Mouse (Mus musculus) embryonic facial prominence, embryonic 13.5 days (tissue): ENCODE results near the gene Gm8994. TPM values are rescaled to one million over a fixed set of nuclear protein-coding genes. Genes with fewer than 3 reads are reported as not detected.
"Not testable (repeated sequence)": the region's sequence is repeated elsewhere in the genome, so short reads cannot be mapped to it uniquely, and the experiment has no call there.

ENCODE experiments used
- ATAC-seq: fragments of 200-750 bp; cut with Nextera tagmentation; 2 replicates; pipeline ENCODE4 v1.8.0; 2017; ENCODE audit warnings: low read depth; ENCODE audit not compliant: insufficient number of reproducible peaks, insufficient read depth, low FRiP score, low TSS enrichment
- H3K27ac ChIP-seq: fragments of 300-500 bp; sonication (generic); 2 replicates; pipeline ENCODE4 v1.5.1; 2015; ENCODE audit warnings: moderate library complexity, mild to moderate bottlenecking, inconsistent platforms
- H3K27me3 ChIP-seq: fragments of 300-500 bp; sonication (generic); 2 replicates; pipeline ENCODE4 v1.6.1; 2015; ENCODE audit warnings: mild to moderate bottlenecking, inconsistent platforms
- H3K36me3 ChIP-seq: fragments of 300-500 bp; sonication (generic); 2 replicates; pipeline ENCODE4 v1.6.1; 2015; ENCODE audit warnings: mild to moderate bottlenecking, inconsistent platforms
- H3K4me1 ChIP-seq: fragments of 300-500 bp; sonication (generic); 2 replicates; pipeline ENCODE4 v1.6.1; 2015; ENCODE audit warnings: inconsistent platforms
- H3K4me2 ChIP-seq: fragments of 300-500 bp; sonication (generic); 2 replicates; pipeline ENCODE4 v1.6.1; 2015; ENCODE audit warnings: moderate library complexity, mild to moderate bottlenecking, inconsistent platforms
- H3K4me3 ChIP-seq: fragments of 300-500 bp; sonication (generic); 2 replicates; pipeline ENCODE4 v1.5.1; 2015; ENCODE audit warnings: mild to moderate bottlenecking, inconsistent platforms
- H3K9ac ChIP-seq: fragments of 300-500 bp; sonication (generic); 2 replicates; pipeline ENCODE4 v1.6.1; 2015; ENCODE audit warnings: mild to moderate bottlenecking, inconsistent platforms
- H3K9me3 ChIP-seq: fragments of 300-500 bp; sonication (generic); 2 replicates; pipeline ENCODE4 v1.6.1; 2016; ENCODE audit warnings: inconsistent platforms
- WGBS: fragments of 180-500 bp; shearing (Covaris S2); methylation state at CpG from one replicate; pipeline ENCODE4 v1.1.7; 2015; ENCODE audit warnings: mixed read lengths; 5-methylcytosine and 5-hydroxymethylcytosine counted together
- polyA plus RNA-seq: library from polyadenylated mRNA; unstranded; fragments of >200 nt; fragmentation: Nextera tagmentation; extraction: Ambion mirVana; gene quantifications from 2 replicates; pipeline ENCODE4 v1.2.1, GENCODE M21; 2015

The Gm8994 gene
- polyA plus RNA-seq, 1 experiment from 2014 or later = not detected

DNA sequence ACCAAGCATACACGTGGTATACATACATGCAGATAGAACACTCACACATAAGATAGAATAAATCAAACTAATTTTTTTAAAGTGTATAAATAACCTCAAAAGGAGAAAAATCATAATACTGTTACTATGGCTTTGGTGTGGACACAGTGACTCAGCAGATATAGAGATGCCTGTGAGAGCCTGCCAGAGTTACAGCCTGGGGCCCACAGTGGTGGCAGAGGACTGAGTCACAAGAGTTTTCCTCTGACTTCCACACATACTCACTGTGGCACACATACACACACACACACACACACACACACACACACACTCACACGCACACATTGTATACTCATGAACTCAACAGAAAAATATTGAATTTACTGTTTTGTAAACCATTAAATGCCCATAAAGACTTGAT lies 17.9 kb upstream of the Gm8994 start:
- Histone ChIP-seq H3K4me3 (no peak overlapping the region), H3K9ac (no peak overlapping the region), H3K4me1 (no peaks in the 10 kb centered on the region), H3K27ac (no peak overlapping the region), H3K9me3 (no peaks in the 10 kb centered on the region), H3K36me3 (no peaks in the 10 kb centered on the region), H3K4me2 (no peak overlapping the region), H3K27me3 (no peaks in the 10 kb centered on the region)
- no peak for ATAC-seq
- WGBS = 92% methylated on average over 2 of the region's 2 CpGs

DNA sequence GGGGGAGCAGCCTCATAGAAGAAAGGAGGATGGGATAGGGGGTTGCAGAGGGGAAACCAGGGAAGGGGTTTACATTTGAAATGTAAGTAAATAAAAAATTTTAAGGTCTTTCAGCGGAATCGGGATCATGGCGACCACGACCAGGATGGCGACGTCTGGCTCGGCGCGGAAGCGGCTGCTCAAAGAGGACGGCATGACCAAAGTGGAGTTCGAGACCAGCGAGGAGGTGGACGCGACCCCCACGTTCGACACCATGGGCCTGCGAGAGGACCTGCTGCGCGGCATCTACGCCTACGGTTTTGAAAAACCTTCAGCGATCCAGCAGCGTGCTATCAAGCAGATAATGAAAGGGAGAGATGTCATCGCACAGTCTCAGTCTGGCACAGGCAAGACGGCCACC lies 1.1 kb downstream of the Gm8994 start:
- WGBS = 95% methylated on average over 26 of the region's 26 CpGs
- ATAC-seq, H3K36me3 ChIP-seq, H3K9ac ChIP-seq, H3K27me3 ChIP-seq, H3K4me2 ChIP-seq, H3K4me3 ChIP-seq, H3K4me1 ChIP-seq, H3K9me3 ChIP-seq, H3K27ac ChIP-seq: not testable (repeated sequence)

DNA sequence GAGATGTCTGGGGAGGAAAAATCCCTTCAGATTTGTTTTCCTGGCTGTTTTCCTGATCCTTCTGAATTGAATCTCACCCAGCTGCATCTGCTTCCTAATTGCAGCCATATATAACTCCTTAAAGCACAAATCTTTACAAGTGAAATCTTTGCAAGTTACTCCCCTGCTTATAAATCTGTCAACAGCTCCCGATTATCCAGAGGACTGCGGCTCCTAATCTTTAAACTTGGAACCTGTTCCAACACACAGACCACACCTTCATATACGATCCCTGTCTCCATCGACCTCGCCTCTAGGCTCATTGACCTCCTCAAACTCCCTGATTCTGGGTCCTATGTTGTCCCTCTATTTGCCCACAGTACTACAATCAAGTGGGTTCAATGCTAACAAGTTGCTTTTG lies 13.3 kb downstream of the Gm8994 start:
- no peak overlapping the region for H3K27ac ChIP-seq
- H3K36me3 ChIP-seq = no peaks in the 10 kb centered on the region
- no peak overlapping the region for H3K4me3 ChIP-seq
- H3K4me1 ChIP-seq = no peaks in the 10 kb centered on the region
- 80% methylated on average over 5 of the region's 5 CpGs for WGBS
- ATAC-seq = no peak
- no peak overlapping the region for H3K4me2 ChIP-seq
- no peak overlapping the region for H3K9ac ChIP-seq
- H3K9me3 ChIP-seq = no peaks in the 10 kb centered on the region
- no peaks in the 10 kb centered on the region for H3K27me3 ChIP-seq

DNA sequence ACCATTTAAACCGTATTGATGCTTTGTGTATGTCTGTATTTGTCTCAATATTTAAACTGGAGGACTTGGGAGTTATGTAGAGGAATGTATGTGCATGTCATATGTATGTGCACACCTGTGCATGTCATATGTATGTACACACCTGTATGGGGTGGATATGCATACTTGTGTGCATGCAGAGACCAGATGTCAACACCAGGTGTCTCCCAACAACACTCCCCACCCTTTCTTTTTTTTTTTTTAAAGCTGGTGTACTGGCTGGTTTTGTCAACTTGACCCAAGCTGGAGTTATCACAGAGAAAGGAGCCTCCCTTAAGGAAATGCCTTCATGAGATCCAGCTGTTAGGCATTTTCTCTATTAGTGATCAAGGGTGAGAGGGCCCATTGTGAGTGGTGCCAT lies 13.8 kb downstream of the Gm8994 start:
- H3K4me2 ChIP-seq = no peak overlapping the region
- no peak overlapping the region for H3K27ac ChIP-seq
- no peaks in the 10 kb centered on the region for H3K4me1 ChIP-seq
- ATAC-seq = no peak
- no peaks in the 10 kb centered on the region for H3K9me3 ChIP-seq
- H3K36me3 ChIP-seq = no peaks in the 10 kb centered on the region
- 91% methylated on average over 1 of the region's 1 CpGs for WGBS
- H3K9ac ChIP-seq = no peak overlapping the region
- no peaks in the 10 kb centered on the region for H3K27me3 ChIP-seq
- no peak overlapping the region for H3K4me3 ChIP-seq

DNA sequence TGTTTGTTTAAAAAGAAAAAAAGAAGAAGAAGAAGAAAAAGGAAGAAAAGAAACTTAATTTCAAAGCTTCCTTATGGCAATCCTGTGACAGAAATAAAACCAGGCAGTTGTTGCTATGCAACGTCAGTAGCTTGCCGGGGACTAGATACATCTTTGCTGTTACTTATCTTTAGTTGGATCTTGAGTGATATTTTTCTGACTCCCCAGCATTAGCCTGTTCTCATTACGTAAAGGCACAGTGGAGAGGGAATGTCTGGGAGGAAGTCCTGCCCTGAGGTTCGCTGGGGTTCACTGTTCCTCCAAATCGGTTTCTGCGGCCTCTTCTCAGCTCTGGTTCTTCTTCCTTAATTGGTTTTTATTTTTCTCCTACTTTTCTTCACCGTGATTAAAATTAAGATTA lies 16.5 kb downstream of the Gm8994 start:
- Histone ChIP-seq H3K9me3 (no peaks in the 10 kb centered on the region), H3K4me3 (no peak overlapping the region), H3K27ac (no peak overlapping the region), H3K36me3 (no peaks in the 10 kb centered on the region), H3K27me3 (no peaks in the 10 kb centered on the region), H3K4me1 (no peaks in the 10 kb centered on the region), H3K4me2 (no peak overlapping the region), H3K9ac (no peak overlapping the region)
- 79% methylated on average over 7 of the region's 7 CpGs for WGBS
- ATAC-seq = no peak

DNA sequence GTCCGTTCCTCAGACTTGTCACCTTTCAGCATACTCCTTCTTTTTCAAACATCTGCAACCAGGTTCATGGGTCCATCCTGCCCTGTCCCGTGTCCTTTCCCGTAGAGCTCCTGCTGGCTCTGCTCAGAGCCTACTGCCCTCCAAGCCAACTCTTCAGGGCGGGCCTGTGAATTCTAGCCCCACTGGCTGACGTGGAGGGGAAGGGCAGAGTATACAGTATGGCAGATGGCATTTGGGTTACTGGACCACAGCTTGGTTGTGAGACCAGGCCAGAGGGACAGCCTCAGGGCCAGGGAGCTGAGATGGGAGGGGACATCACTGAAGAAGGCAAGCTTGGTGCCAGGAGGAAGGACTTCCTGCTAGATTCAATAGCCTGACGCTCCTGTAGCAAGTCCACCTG lies 17.7 kb downstream of the Gm8994 start:
- H3K4me1 ChIP-seq = no peaks in the 10 kb centered on the region
- no peak overlapping the region for H3K27ac ChIP-seq
- H3K27me3 ChIP-seq = no peaks in the 10 kb centered on the region
- H3K4me2 ChIP-seq = no peak overlapping the region
- H3K4me3 ChIP-seq = no peak overlapping the region
- no peak overlapping the region for H3K9ac ChIP-seq
- H3K36me3 ChIP-seq = no peaks in the 10 kb centered on the region
- no peak for ATAC-seq
- WGBS = 87% methylated on average over 6 of the region's 6 CpGs
- H3K9me3 ChIP-seq = no peaks in the 10 kb centered on the region

DNA sequence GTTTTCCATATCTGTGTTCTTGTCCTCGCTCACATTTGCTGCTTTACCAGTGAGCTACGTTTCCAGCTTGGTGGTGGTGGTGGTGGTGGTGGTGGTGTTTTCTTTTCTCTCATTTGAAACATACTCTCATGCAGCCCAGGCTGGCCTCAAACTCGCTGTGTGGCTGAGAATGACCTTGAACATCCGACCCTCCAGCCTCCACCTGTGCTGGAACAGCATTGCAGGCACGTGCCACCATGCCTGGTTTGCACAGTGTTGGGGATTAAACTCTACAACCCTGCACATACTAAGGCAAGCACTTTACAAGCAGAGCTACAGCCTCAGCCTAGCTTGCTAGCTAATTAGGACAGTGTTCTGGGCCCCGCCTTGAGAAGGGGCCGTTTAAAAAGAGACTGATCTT lies 18.3 kb downstream of the Gm8994 start:
- H3K27me3 ChIP-seq = no peaks in the 10 kb centered on the region
- no peak overlapping the region for H3K4me2 ChIP-seq
- WGBS = 83% methylated on average over 7 of the region's 7 CpGs
- H3K27ac ChIP-seq = no peak overlapping the region
- H3K36me3 ChIP-seq = no peaks in the 10 kb centered on the region
- H3K9me3 ChIP-seq = no peaks in the 10 kb centered on the region
- no peak overlapping the region for H3K9ac ChIP-seq
- no peaks in the 10 kb centered on the region for H3K4me1 ChIP-seq
- H3K4me3 ChIP-seq = no peak overlapping the region
- no peak for ATAC-seq

DNA sequence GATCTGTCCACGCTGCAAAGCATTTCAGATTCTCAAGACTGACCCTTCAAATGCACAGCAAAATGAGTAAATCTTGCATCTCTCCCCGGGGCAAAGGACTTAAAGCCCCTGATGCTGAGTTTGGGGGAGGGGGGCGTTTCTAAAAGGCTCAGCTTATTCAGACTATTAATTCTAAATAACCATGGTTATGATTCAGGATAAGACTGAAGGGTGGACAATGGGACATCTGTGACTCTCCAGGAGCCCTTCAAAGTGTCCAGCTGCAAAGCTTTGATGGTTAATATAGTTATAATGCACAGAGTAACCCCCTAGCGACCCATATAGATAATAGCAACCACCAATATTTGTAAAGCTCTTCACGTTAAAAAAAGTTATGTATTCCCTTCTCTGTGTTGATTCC lies 19.7 kb downstream of the Gm8994 start:
- Histone ChIP-seq H3K27ac (no peak overlapping the region), H3K36me3 (no peaks in the 10 kb centered on the region), H3K9me3 (no peaks in the 10 kb centered on the region), H3K4me2 (no peak overlapping the region), H3K27me3 (no peaks in the 10 kb centered on the region), H3K4me3 (no peak overlapping the region), H3K9ac (no peak overlapping the region), H3K4me1 (no peaks in the 10 kb centered on the region)
- 62% methylated on average over 5 of the region's 5 CpGs for WGBS
- no peak for ATAC-seq

DNA sequence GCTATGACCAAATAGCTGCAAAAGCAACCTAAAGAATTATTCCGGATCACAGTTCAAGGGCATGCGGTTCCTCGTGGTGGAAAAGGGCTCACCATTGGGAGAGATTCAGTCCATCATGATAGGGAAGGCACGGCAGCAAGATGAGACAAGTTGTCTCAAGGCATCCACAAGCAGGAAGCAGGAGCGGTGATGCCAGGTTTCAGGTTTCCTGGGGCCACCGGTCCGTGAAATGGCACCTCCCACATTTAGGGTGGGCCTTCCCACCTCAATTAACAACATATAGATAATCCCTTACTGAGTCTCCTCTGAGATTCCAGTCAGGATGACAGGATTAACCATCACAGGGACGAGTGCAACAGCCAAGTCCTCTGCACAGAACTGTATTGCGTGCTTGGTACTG lies 20.3 kb downstream of the Gm8994 start:
- WGBS = 39% methylated on average over 9 of the region's 9 CpGs
- H3K9me3 ChIP-seq = no peaks in the 10 kb centered on the region
- H3K27me3 ChIP-seq = no peaks in the 10 kb centered on the region
- H3K9ac ChIP-seq = no peak overlapping the region
- H3K4me2 ChIP-seq = no peak overlapping the region
- no peaks in the 10 kb centered on the region for H3K4me1 ChIP-seq
- H3K36me3 ChIP-seq = no peaks in the 10 kb centered on the region
- no peak for ATAC-seq
- no peak overlapping the region for H3K27ac ChIP-seq
- H3K4me3 ChIP-seq = no peak overlapping the region

DNA sequence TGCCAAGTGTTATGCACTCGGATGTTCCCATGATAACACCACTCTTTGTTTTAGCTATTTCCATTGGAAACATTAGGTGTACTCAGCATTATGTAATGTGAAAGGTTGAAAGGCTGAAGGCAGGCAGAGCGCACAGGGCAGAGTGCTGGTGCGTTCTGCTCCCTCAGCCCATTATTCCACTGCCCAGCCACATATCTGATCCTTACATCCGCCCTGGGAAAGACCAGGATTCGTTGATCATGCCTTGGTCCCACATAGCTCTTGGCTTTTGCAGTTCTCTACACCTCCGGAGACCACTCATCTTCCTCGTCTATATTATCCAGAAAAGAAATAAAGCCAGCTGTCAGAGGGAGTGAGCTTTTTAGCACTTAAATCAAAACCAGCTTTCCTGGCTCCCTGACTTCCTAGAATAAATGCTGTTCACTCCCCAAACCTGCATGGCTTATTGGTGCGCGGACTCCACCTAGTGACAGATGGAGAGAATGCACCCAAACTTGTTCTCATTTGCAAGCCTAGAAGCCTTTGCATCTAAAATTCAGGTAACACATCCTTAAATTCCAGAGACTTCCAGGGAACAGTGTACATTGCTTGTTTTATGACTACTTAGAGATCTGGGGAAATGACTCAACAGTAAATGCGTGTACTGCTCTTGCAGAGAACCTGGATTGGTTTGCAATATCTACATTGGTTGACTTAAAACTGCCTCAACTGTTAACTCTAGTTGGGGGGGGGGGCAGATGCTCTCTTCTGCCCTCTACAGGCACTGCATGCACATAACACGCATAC lies 26.3 kb downstream of the Gm8994 start:
- no peaks in the 10 kb centered on the region for H3K27me3 ChIP-seq
- no peak overlapping the region for H3K9ac ChIP-seq
- H3K36me3 ChIP-seq = no peaks in the 10 kb centered on the region
- WGBS = 29% methylated on average over 11 of the region's 11 CpGs
- peaks cover 4% of the 10 kb centered on the region; the same call in 1 of the 2 replicates for H3K4me1 ChIP-seq
- H3K4me2 ChIP-seq = peak overlapping the region; percentile 45
- ATAC-seq = 0 out of 2 replicates have a peak, but pooled peaks have one; percentile 63
- no peak overlapping the region for H3K4me3 ChIP-seq
- no peaks in the 10 kb centered on the region for H3K9me3 ChIP-seq
- no peak overlapping the region for H3K27ac ChIP-seq

DNA sequence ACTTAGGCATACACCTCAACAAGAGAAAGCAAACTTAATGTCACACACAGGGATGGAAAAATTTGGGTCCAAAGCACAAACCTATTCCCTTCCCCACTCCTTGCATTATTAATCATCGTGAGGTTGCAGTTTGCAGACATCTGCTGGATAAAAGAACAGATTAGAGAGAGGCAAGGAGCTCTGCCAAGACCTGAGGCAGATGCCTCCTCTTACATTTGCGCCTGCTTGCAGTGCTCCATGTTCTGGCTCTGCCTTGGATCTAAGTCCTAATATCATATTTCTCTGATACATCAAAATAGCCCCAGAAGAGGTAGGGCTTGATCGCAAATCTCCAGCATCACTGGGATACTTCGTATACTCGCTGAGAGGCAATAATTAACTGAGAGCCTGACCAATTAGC lies 31.1 kb downstream of the Gm8994 start:
- no peaks in the 10 kb centered on the region for H3K27me3 ChIP-seq
- no peaks in the 10 kb centered on the region for H3K36me3 ChIP-seq
- peaks cover under 1% of the 10 kb centered on the region; the same call in 1 of the 2 replicates for H3K4me1 ChIP-seq
- no peak overlapping the region for H3K4me3 ChIP-seq
- ATAC-seq = no peak
- H3K9ac ChIP-seq = no peak overlapping the region
- WGBS = 51% methylated on average over 5 of the region's 5 CpGs
- no peak overlapping the region for H3K4me2 ChIP-seq
- no peaks in the 10 kb centered on the region for H3K9me3 ChIP-seq
- no peak overlapping the region for H3K27ac ChIP-seq

DNA sequence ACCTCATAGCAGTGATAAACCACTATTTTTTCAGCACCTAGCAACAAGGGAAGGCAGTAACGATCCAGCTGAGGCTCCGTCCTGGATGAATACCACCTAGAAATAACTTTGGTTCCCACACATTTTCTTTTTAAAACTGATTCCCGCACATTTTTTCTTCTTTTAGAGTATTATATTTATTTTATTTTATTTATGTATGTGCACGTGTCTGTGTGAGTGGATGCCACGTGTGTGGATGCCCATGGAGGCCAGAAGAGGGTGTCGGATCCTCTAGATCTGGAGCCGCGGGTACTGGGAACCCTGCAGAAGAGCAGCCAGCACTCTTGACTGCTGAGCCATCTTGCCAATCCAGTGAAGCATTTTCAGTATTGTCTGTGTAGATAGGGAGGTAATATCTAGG lies 36.0 kb downstream of the Gm8994 start:
- no peak overlapping the region for H3K4me2 ChIP-seq
- no peaks in the 10 kb centered on the region for H3K27me3 ChIP-seq
- no peaks in the 10 kb centered on the region for H3K9me3 ChIP-seq
- H3K27ac ChIP-seq = no peak overlapping the region
- 89% methylated on average over 8 of the region's 8 CpGs for WGBS
- H3K4me3 ChIP-seq = no peak overlapping the region
- no peaks in the 10 kb centered on the region for H3K36me3 ChIP-seq
- ATAC-seq = no peak
- no peak overlapping the region for H3K9ac ChIP-seq
- H3K4me1 ChIP-seq = no peaks in the 10 kb centered on the region
